Mouse (Mus musculus) CH12.LX (cell line): ENCODE results near the gene 5730522E02Rik. TPM values are rescaled to one million over a fixed set of nuclear protein-coding genes. Genes with fewer than 3 reads are reported as not detected.

Source experiments
- DNase-seq: peaks from one replicate; pipeline ENCODE4 v3.0.0-alpha.2; 2013; ENCODE audit errors: extremely low read depth
- H3K27ac ChIP-seq: 2 replicates; pipeline ENCODE4 v1.5.1; 2012; ENCODE audit warnings: low read depth, mild to moderate bottlenecking, control low read depth, moderate library complexity; ENCODE audit not compliant: insufficient read depth
- H3K27me3 ChIP-seq: replicated peaks from 2 replicates; pipeline ENCODE3; 2012; ENCODE audit warnings: inconsistent platforms
- H3K36me3 ChIP-seq, 2 experiments: replicated peaks in 1 of 2; 2 replicates each; pipeline versions ENCODE3 to v1.6.1; 2012; ENCODE audit warnings: inconsistent platforms in 1 of 2, low read length in 1 of 2, mild to moderate bottlenecking in 1 of 2, mixed read lengths in 1 of 2, moderate library complexity in 1 of 2; ENCODE audit not compliant: control insufficient read depth in 1 of 2, insufficient read depth in 1 of 2
- H3K4me1 ChIP-seq, 2 experiments: 2 replicates each; pipeline ENCODE4 v1.6.1; 2012; ENCODE audit warnings: inconsistent platforms in 1 of 2, moderate library complexity in 1 of 2; ENCODE audit not compliant: insufficient read depth in 2 of 2, control insufficient read depth in 1 of 2
- H3K4me2 ChIP-seq: 2 replicates; pipeline ENCODE4 v1.6.1; 2012; ENCODE audit warnings: low read depth, mild to moderate bottlenecking, control low read depth; ENCODE audit not compliant: poor library complexity, insufficient read depth, severe bottlenecking
- H3K4me3 ChIP-seq, 3 experiments: fragments of 150-350 bp in 1 of 3; sonication (generic) in 1 of 3; replicated peaks in 1 of 3; 2 replicates each; pipeline versions ENCODE3 to v1.5.1; 2011 to 2012; ENCODE audit warnings: low read depth in 2 of 3, low read length in 2 of 3, mild to moderate bottlenecking in 2 of 3, moderate library complexity in 2 of 3, control low read depth in 1 of 3, improper control_type of control experiment in 1 of 3, inconsistent platforms in 1 of 3, mixed read lengths in 1 of 3; ENCODE audit not compliant: poor library complexity in 1 of 3
- H3K79me2 ChIP-seq: replicated peaks from 2 replicates; pipeline ENCODE4 v1.6.1; 2012; ENCODE audit warnings: mild to moderate bottlenecking, moderate library complexity; ENCODE audit not compliant: control insufficient read depth, poor library complexity, insufficient read depth, severe bottlenecking; ENCODE audit errors: extremely low read depth
- H3K9ac ChIP-seq: 2 replicates; pipeline ENCODE4 v1.6.1; 2012; ENCODE audit warnings: low read depth, mild to moderate bottlenecking, control low read depth, moderate library complexity; ENCODE audit not compliant: insufficient read depth
- H3K9me3 ChIP-seq: replicated peaks from 2 replicates; pipeline ENCODE3; 2012; ENCODE audit warnings: low read length, inconsistent platforms, mixed read lengths
- BHLHE40 ChIP-seq: IDR thresholded peaks from 2 replicates; pipeline ENCODE4 v1.6.1; 2011; ENCODE audit warnings: mild to moderate bottlenecking, low read depth, low read length, improper control_type of control experiment
- CHD1 ChIP-seq: IDR thresholded peaks from 2 replicates; pipeline ENCODE4 v1.6.1; 2012; ENCODE audit warnings: low read depth, low read length, improper control_type of control experiment, inconsistent platforms
- CHD2 ChIP-seq: IDR thresholded peaks from 2 replicates; pipeline ENCODE4 v1.6.1; 2011; ENCODE audit warnings: low read length, improper control_type of control experiment
- CTCF ChIP-seq, 2 experiments: IDR thresholded peaks in 1 of 2; conservative IDR thresholded peaks in 1 of 2; 2 replicates each; pipeline ENCODE4 v1.5.1; 2011 to 2012; ENCODE audit warnings: low read depth in 2 of 2, low read length in 2 of 2, improper control_type of control experiment in 1 of 2, inconsistent platforms in 1 of 2, mild to moderate bottlenecking in 1 of 2, moderate library complexity in 1 of 2
- EP300 ChIP-seq: IDR thresholded peaks from 2 replicates; pipeline ENCODE4 v1.6.1; 2011; ENCODE audit warnings: low read length, improper control_type of control experiment
- ETS1 ChIP-seq: conservative IDR thresholded peaks from 2 replicates; pipeline ENCODE4 v1.6.1; 2012; ENCODE audit warnings: low read depth, mild to moderate bottlenecking, inconsistent platforms, low read length, improper control_type of control experiment, moderate library complexity
- GABPA ChIP-seq: IDR thresholded peaks from 2 replicates; pipeline ENCODE4 v1.6.1; 2012; ENCODE audit warnings: low read depth, low read length, improper control_type of control experiment, inconsistent platforms; ENCODE audit not compliant: insufficient replicate concordance
- IRF4 ChIP-seq: IDR thresholded peaks from 2 replicates; pipeline ENCODE4 v1.6.1; 2014; ENCODE audit warnings: low read depth, mild to moderate bottlenecking, inconsistent platforms, low read length, improper control_type of control experiment
- JUN ChIP-seq: IDR thresholded peaks from 2 replicates; pipeline ENCODE4 v1.6.1; 2011; ENCODE audit warnings: low read depth, mild to moderate bottlenecking, low read length, improper control_type of control experiment, moderate library complexity; ENCODE audit not compliant: insufficient read depth
- MAFK ChIP-seq: IDR thresholded peaks from 2 replicates; pipeline ENCODE4 v1.6.1; 2011; ENCODE audit warnings: low read length, improper control_type of control experiment; ENCODE audit not compliant: insufficient replicate concordance
- MAZ ChIP-seq: IDR thresholded peaks from 2 replicates; pipeline ENCODE4 v1.6.1; 2012; ENCODE audit warnings: low read depth, mild to moderate bottlenecking, inconsistent platforms, low read length, improper control_type of control experiment, moderate library complexity
- MYC ChIP-seq: IDR thresholded peaks from 2 replicates; pipeline ENCODE4 v1.6.1; 2011; ENCODE audit warnings: low read depth, mild to moderate bottlenecking, improper control_type of control experiment, low read length
- NRF1 ChIP-seq: IDR thresholded peaks from 2 replicates; pipeline ENCODE4 v1.6.1; 2014; ENCODE audit warnings: low read depth, mild to moderate bottlenecking, inconsistent platforms, low read length, improper control_type of control experiment, moderate library complexity
- PAX5 ChIP-seq: IDR thresholded peaks from 2 replicates; pipeline ENCODE4 v1.6.1; 2012; ENCODE audit warnings: low read length, inconsistent platforms, mixed read lengths
- POLR2AphosphoS2 ChIP-seq: IDR thresholded peaks from 2 replicates; pipeline ENCODE4 v1.6.1; 2011; ENCODE audit warnings: low read depth, low read length, improper control_type of control experiment
- SIN3A ChIP-seq: IDR thresholded peaks from 2 replicates; pipeline ENCODE4 v1.6.1; 2012; ENCODE audit warnings: low read length, improper control_type of control experiment, inconsistent platforms
- TCF12 ChIP-seq: IDR thresholded peaks from 2 replicates; pipeline ENCODE4 v1.6.1; 2014; ENCODE audit warnings: low read depth, mild to moderate bottlenecking, inconsistent platforms, low read length, improper control_type of control experiment
- UBTF ChIP-seq: IDR thresholded peaks from 2 replicates; pipeline ENCODE4 v1.6.1; 2012; ENCODE audit warnings: low read depth, mild to moderate bottlenecking, inconsistent platforms, low read length, improper control_type of control experiment, moderate library complexity
- USF1 ChIP-seq: IDR thresholded peaks from 2 replicates; pipeline ENCODE4 v1.6.1; 2014; ENCODE audit warnings: low read depth, mild to moderate bottlenecking, inconsistent platforms, low read length, improper control_type of control experiment
- ZMIZ1 ChIP-seq: IDR thresholded peaks from 2 replicates; pipeline ENCODE4 v1.6.1; 2012; ENCODE audit warnings: low read depth, mild to moderate bottlenecking, inconsistent platforms, low read length, improper control_type of control experiment
- ZNF384 ChIP-seq: IDR thresholded peaks from 2 replicates; pipeline ENCODE4 v1.6.1; 2012; ENCODE audit warnings: low read depth, low read length, improper control_type of control experiment, inconsistent platforms
- dilution Hi-C: fragments of 300-500 bp; cut with MboI; formaldehyde crosslinking; loops from 2 replicates; pipeline ENCODE4 v1.14.3; 2020; ENCODE audit warnings: low sequenced_read_pairs; ENCODE audit not compliant: extremely low pct_unique_long_range_greater_than_20kb, extremely low pct_ligation_motif_present
- in situ Hi-C: fragments of 300-500 bp; cut with MboI; formaldehyde crosslinking; loops from 3 replicates; pipeline ENCODE4 v1.14.3; 2019; ENCODE audit warnings: low sequenced_read_pairs, low pct_ligation_motif_present, low pct_unique_long_range_greater_than_20kb, mixed read lengths
- polyA plus RNA-seq: library from polyadenylated mRNA; unstranded; fragments of >175 nt; gene quantifications from 2 replicates; pipeline ENCODE4 v1.2.1, GENCODE M21; 2012; ENCODE audit warnings: low read depth; ENCODE audit not compliant: insufficient read length
- total RNA-seq, 2 experiments: library from RNA; depleted of rRNA; stranded (reverse); fragments of 300-350 nt in 1 of 2; fragments of >200 nt in 1 of 2; gene quantifications; 2 replicates each; pipeline ENCODE4 v1.2.3; 2012 to 2014

The 5730522E02Rik gene
- total and polyA plus RNA-seq, 3 experiments: not detected

DNA sequence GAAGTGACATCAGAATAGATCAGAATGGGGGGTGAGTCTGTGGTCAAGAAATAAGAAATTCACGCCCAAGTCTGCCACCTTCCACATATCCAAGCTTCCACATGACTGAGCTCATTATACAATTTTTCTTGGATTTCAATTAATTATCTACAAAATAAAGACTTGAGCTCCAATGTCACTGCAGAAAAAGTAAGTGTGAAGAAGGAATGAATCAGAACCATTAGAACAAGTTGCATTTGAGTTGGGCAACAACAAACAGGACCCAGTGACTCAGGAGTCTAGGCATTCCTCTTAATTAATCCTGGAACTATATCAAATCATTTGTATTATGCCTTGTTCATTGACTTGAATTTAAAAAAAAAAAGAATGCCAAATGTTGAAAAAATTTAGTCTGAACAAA is 422.9 kb downstream of the 5730522E02Rik start:
- no peak overlapping the region for H3K9ac ChIP-seq
- no peaks in the 10 kb centered on the region for H3K4me1 ChIP-seq
- H3K27ac ChIP-seq: no peak overlapping the region
- no peaks in the 10 kb centered on the region for H3K9me3 ChIP-seq
- no peaks in the 10 kb centered on the region for H3K79me2 ChIP-seq
- DNase-seq: no peak
- no peak overlapping the region for H3K4me3 ChIP-seq
- no peak overlapping the region for H3K4me2 ChIP-seq
- dilution Hi-C loops (no loop called here), in situ Hi-C loops (no loop called here)
- no peaks in the 10 kb centered on the region for H3K36me3 ChIP-seq
- TF ChIP-seq UBTF (no peak), CHD2 (no peak), BHLHE40 (no peak), USF1 (no peak), GABPA (no peak)
- no peaks in the 10 kb centered on the region for H3K27me3 ChIP-seq

GRCm38 (mm10) chr11:25772231-25772630 is 438.3 kb downstream of the 5730522E02Rik start:
- Histone ChIP-seq H3K79me2 (no peaks in the 10 kb centered on the region), H3K4me1 (no peaks in the 10 kb centered on the region), H3K9me3 (no peaks in the 10 kb centered on the region), H3K36me3 (no peaks in the 10 kb centered on the region), H3K27ac (no peak overlapping the region), H3K9ac (no peak overlapping the region), H3K27me3 (no peaks in the 10 kb centered on the region), H3K4me3 (no peak overlapping the region), H3K4me2 (no peak overlapping the region)
- in situ Hi-C loops (no loop called here), dilution Hi-C loops (no loop called here)
- DNase-seq: no peak
- no peak for TF ChIP-seq CHD2

DNA sequence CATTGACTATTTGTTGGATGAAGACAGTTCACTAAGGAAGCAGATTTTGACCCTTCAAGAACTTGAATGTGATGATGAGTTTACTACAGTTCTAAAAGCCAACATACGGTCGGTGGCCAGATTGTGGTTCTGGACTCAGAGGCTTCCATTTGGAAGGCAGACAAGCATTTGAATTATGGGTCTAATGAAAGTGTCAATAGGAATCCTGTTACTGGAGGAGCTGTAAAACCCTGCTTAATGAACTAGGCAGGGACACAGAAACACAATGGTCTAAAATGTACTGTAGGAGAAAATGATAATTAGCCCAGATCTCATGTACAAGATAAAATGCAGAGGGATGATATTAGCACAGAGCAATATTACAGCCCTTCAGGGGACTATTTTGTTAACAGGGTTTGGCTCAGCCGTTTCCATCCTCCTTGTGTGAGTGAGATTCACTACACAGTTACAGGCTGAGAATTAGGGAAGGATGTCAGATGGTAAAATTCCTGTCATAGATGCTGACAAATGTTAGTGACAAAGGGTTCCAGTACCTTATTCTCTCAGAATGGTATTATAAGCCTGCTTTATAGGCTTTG is 439.5 kb downstream of the 5730522E02Rik start:
- H3K79me2 ChIP-seq: no peaks in the 10 kb centered on the region

More for the DNA sequence above, 439.5 kb downstream of the 5730522E02Rik start:
- H3K4me2 ChIP-seq: no peak overlapping the region
- no peak overlapping the region for H3K4me3 ChIP-seq
- H3K27ac ChIP-seq: no peak overlapping the region
- no peaks in the 10 kb centered on the region for H3K9me3 ChIP-seq
- no peaks in the 10 kb centered on the region for H3K4me1 ChIP-seq
- in situ Hi-C loops (no loop called here), dilution Hi-C loops (no loop called here)
- no peaks in the 10 kb centered on the region for H3K27me3 ChIP-seq
- no peak overlapping the region for H3K9ac ChIP-seq
- H3K36me3 ChIP-seq: no peaks in the 10 kb centered on the region
- TF ChIP-seq CTCF (conservative IDR thresholded peaks at IDR 0.05 in 1 of 2, IDR thresholded peaks at IDR 0.05 in 1 of 2; ENCODE audit: low read depth in 2 of 2, low read length in 2 of 2): no peak
- no peak for TF ChIP-seq TCF12
- TF ChIP-seq ZMIZ1: no peak
- no peak for TF ChIP-seq MAFK
- no peak for TF ChIP-seq MYC
- TF ChIP-seq POLR2AphosphoS2: no peak
- no peak for TF ChIP-seq SIN3A
- TF ChIP-seq EP300: no peak
- TF ChIP-seq UBTF: no peak
- TF ChIP-seq USF1: no peak
- TF ChIP-seq CHD2: no peak
- TF ChIP-seq IRF4: no peak
- TF ChIP-seq ZNF384: no peak
- TF ChIP-seq MAZ: no peak
- no peak for TF ChIP-seq PAX5
- TF ChIP-seq NRF1: no peak
- no peak for TF ChIP-seq JUN
- TF ChIP-seq ETS1: no peak
- TF ChIP-seq CHD1: no peak
- DNase-seq: no peak
